Mouse (Mus musculus) erythroblast, embryonic 14.5 days (primary cell): ENCODE measurements at regions not wholly inside any gene's neighbourhood (a gene's known extent, or its start where the extent isn't known, plus 50 kb on each side); places are given as distances from the start of the nearest gene placed in this dataset.

ENCODE experiments used
- GATA1 ChIP-seq: IDR thresholded peaks from 2 replicates; pipeline ENCODE4 v1.6.1; 2012; ENCODE audit warnings: low read length, inconsistent platforms, mixed read lengths
- TAL1 ChIP-seq: IDR thresholded peaks from 3 replicates; pipeline ENCODE4 v1.6.1; 2012; ENCODE audit warnings: low read length, inconsistent platforms, mixed read lengths

- TF ChIP-seq GATA1 (no peak), TAL1 (no peak)
These were observed 109.3 kb upstream of the Ado start for GRCm38 (mm10) chr10:67658005-67658545.
